25 mouse cellular contexts compared by ENCODE assay signal in the genomic region with DNA sequence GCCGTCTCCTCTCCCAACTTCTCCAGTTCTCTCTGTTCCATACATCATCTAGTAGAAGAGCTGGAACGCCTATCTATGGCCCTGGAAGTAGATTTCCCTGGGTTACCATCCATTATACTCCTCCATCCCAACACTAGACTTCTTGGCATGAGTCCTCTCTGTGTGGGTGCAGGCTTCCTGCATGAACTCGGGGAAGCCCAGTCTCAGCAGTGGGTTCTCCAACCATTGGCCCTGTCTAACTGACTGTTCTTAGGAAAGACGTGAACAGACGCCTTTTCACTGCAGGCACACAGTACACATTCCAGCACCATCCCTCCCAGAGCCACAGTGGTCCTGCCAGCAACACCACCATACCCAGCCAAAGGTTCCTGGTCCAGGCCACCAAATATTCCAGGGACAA. TPM values are rescaled to one million over a fixed set of nuclear protein-coding genes. Genes with fewer than 3 reads are reported as not detected.
A peak's percentile ranks its signal among the peaks of the same experiment; 100 is the strongest.
DNase-seq lines count a peak whose midpoint lies in the region; ATAC-seq lines count a peak whose summit lies in the region.
"Had no signal": no experiment of that assay in that cellular context is flagged by ENCODE, and none has a peak within 500 bp of the region (broad histone marks: within the 10 kb centered on the region; RNA-seq: fewer than 3 reads in every experiment).

No protein-coding gene starts in this region.

- no peak overlapping the region for H3K4me2 ChIP-seq in heart, embryonic 15.5 days
- H3K4me2 ChIP-seq in heart, embryonic 12.5 days, result no peak overlapping the region
- H3K4me2 ChIP-seq in midbrain, embryonic 11.5 days, result no peak overlapping the region
- H3K4me2 ChIP-seq: forebrain, embryonic 13.5 days; hindbrain, embryonic 14.5 days had no signal

- peaks cover 76% of the 10 kb centered on the region for H3K4me1 ChIP-seq in heart, embryonic 15.5 days (replicated peaks)
- H3K4me1 ChIP-seq in heart, embryonic 12.5 days (replicated peaks), result peaks cover 88% of the 10 kb centered on the region
- no peaks in the 10 kb centered on the region for H3K4me1 ChIP-seq in midbrain, embryonic 11.5 days (ENCODE audit: control insufficient read depth, insufficient read depth, low read length)

- 65% methylated on average over 5 of the region's 5 CpGs for WGBS in heart, embryonic 15.5 days
- 76% methylated on average over 5 of the region's 5 CpGs for WGBS in heart, embryonic 12.5 days
- 82% methylated on average over 5 of the region's 5 CpGs for WGBS in midbrain, embryonic 11.5 days

- no peak for DNase-seq in frontal cortex, postnatal 14 days (ENCODE audit: low spot score in 2 of 2)
- DNase-seq in right cerebral cortex, adult 18-20 months, result peak; percentile 56
- DNase-seq in right cerebral cortex, adult 2 months (ENCODE audit: low spot score in 2 of 2), result no peak
- DNase-seq in midbrain, embryonic 11.5 days (ENCODE audit: low spot score, missing footprints), result no peak
- DNase-seq: adrenal gland, postnatal 10 days; adrenal gland, postnatal 36 days; B cell, adult 2 months; cerebellum, adult 9-10 months; cerebellum, postnatal 14 days; gastrocnemius, postnatal 25 days; heart, postnatal 10 days; heart, postnatal 4 days; kidney, adult 18-20 months had no signal

- no peak overlapping the region for H3K9ac ChIP-seq in heart, embryonic 15.5 days
- H3K9ac ChIP-seq in heart, embryonic 12.5 days, result no peak overlapping the region
- H3K9ac ChIP-seq in midbrain, embryonic 11.5 days (ENCODE audit: low read length), result no peak overlapping the region
- H3K9ac ChIP-seq: forebrain, embryonic 13.5 days; hindbrain, embryonic 14.5 days had no signal

- H3K27ac ChIP-seq in heart, embryonic 15.5 days, result peak overlapping the region; percentile 93
- H3K27ac ChIP-seq in heart, embryonic 12.5 days (ENCODE audit: poor library complexity, severe bottlenecking), result no peak overlapping the region
- no peak overlapping the region for H3K27ac ChIP-seq in midbrain, embryonic 11.5 days (ENCODE audit: low read depth, low read length)
- H3K27ac ChIP-seq: forebrain, embryonic 10.5 days; forebrain, embryonic 13.5 days; hindbrain, embryonic 14.5 days; hindbrain, postnatal 0 days had no signal

- no peak overlapping the region for H3K4me3 ChIP-seq in heart, embryonic 15.5 days
- no peak overlapping the region for H3K4me3 ChIP-seq in heart, embryonic 12.5 days
- no peak overlapping the region for H3K4me3 ChIP-seq in midbrain, embryonic 11.5 days (ENCODE audit: low read depth, low read length)
- H3K4me3 ChIP-seq: forebrain, embryonic 10.5 days; forebrain, embryonic 13.5 days had no signal

- no peaks in the 10 kb centered on the region for H3K36me3 ChIP-seq in heart, embryonic 15.5 days
- H3K36me3 ChIP-seq in heart, embryonic 12.5 days, result peaks cover 15% of the 10 kb centered on the region
- no peaks in the 10 kb centered on the region for H3K36me3 ChIP-seq in midbrain, embryonic 11.5 days (ENCODE audit: control insufficient read depth, insufficient read depth, low read length)
- H3K36me3 ChIP-seq: forebrain, embryonic 10.5 days; G1E had no signal

- no peaks in the 10 kb centered on the region for H3K27me3 ChIP-seq in heart, embryonic 15.5 days
- no peaks in the 10 kb centered on the region for H3K27me3 ChIP-seq in heart, embryonic 12.5 days (replicated peaks)
- no peaks in the 10 kb centered on the region for H3K27me3 ChIP-seq in midbrain, embryonic 11.5 days (ENCODE audit: control insufficient read depth, insufficient read depth, low read length)
- H3K27me3 ChIP-seq: forebrain, embryonic 13.5 days; Patski had no signal

- no peaks in the 10 kb centered on the region for H3K9me3 ChIP-seq in heart, embryonic 15.5 days (replicated peaks)
- no peaks in the 10 kb centered on the region for H3K9me3 ChIP-seq in heart, embryonic 12.5 days (replicated peaks)
- H3K9me3 ChIP-seq in midbrain, embryonic 11.5 days (ENCODE audit: control insufficient read depth, low read length), result no peaks in the 10 kb centered on the region
- H3K9me3 ChIP-seq: forebrain, embryonic 10.5 days; forebrain, embryonic 13.5 days; G1E had no signal

- peak; percentile 72; the same call in 1 of the 2 replicates for ATAC-seq in frontal cortex, adult (ENCODE audit: low TSS enrichment)
- ATAC-seq in heart, embryonic 15.5 days (replicated peaks; ENCODE audit: insufficient number of reproducible peaks, insufficient read depth, low FRiP score, low read depth), result no peak
- ATAC-seq in heart, embryonic 12.5 days (ENCODE audit: insufficient number of reproducible peaks, low FRiP score), result no peak
- no peak for ATAC-seq in midbrain, embryonic 11.5 days (ENCODE audit: low FRiP score)
- ATAC-seq: forebrain, embryonic 13.5 days; forebrain, embryonic 16.5 days; hindbrain, postnatal 0 days; inflammation-experienced regulatory T-cells, adult 6 months; intestine, embryonic 16.5 days; Patski had no signal

RNA-seq across cellular contexts. Expression of a gene that starts 11.8 kb away (rescaled TPM):
- 42.3 and 45.3 TPM in 2 replicates for polyA plus RNA-seq in heart, embryonic 15.5 days (2015; fragmentation: Nextera tagmentation; extraction: Ambion mirVana)
- polyA plus RNA-seq in heart, embryonic 12.5 days (2016; fragmentation: Nextera tagmentation; extraction: Ambion mirVana), result 42.0 and 42.6 TPM in 2 replicates
- polyA plus RNA-seq in midbrain, embryonic 11.5 days (2014; fragmentation: Nextera tagmentation; extraction: Ambion mirVana), result 4.2 and 4.7 TPM in 2 replicates
- polyA plus RNA-seq: G1E had no signal

RNA-seq across cellular contexts. Expression of a gene that starts 29.4 kb away (rescaled TPM):
- polyA plus RNA-seq in heart, embryonic 15.5 days (2015; fragmentation: Nextera tagmentation; extraction: Ambion mirVana), result 3.7 and 4.9 TPM in 2 replicates
- polyA plus RNA-seq in heart, embryonic 12.5 days (2016; fragmentation: Nextera tagmentation; extraction: Ambion mirVana), result 2.9 and 3.9 TPM in 2 replicates
- polyA plus RNA-seq in midbrain, embryonic 11.5 days (2014; fragmentation: Nextera tagmentation; extraction: Ambion mirVana), result 5.7 and 6.2 TPM in 2 replicates
